Mouse (Mus musculus): ENCODE results near the gene Rem2.
A peak's percentile ranks its signal among the peaks of the same experiment; 100 is the strongest.

Gene Rem2

GRCm38 (mm10) chr14:54443712-54444618 lies 31.9 kb upstream of the Rem2 start:
- DNase-seq (ENCODE audit: low spot score): no peak

GRCm38 (mm10) chr14:54445476-54445875 lies 30.4 kb upstream of the Rem2 start:
- DNase-seq (ENCODE audit: low spot score): no peak

GRCm38 (mm10) chr14:54453566-54453965 lies 22.3 kb upstream of the Rem2 start:
- DNase-seq (ENCODE audit: low spot score): no peak

- DNase-seq (ENCODE audit: low spot score): no peak
These were observed 21.0 kb upstream of the Rem2 start for GRCm38 (mm10) chr14:54454669-54455528.

- no peak for DNase-seq (ENCODE audit: low spot score)
These were observed 17.9 kb upstream of the Rem2 start for GRCm38 (mm10) chr14:54457907-54458569.

GRCm38 (mm10) chr14:54462146-54462545 lies 13.8 kb upstream of the Rem2 start:
- no peak for DNase-seq (ENCODE audit: low spot score)

- DNase-seq (ENCODE audit: low spot score): no peak
These were observed 12.6 kb upstream of the Rem2 start for GRCm38 (mm10) chr14:54463108-54463958.

GRCm38 (mm10) chr14:54463959-54464292 lies 12.0 kb upstream of the Rem2 start, which contains the start of gene Lrp10:
Gene Lrp10, plus strand, starts transcription at chr14:54464137.
- DNase-seq (ENCODE audit: low spot score): peak; percentile 73

GRCm38 (mm10) chr14:54464293-54465005 lies 11.5 kb upstream of the Rem2 start:
- DNase-seq (ENCODE audit: low spot score): peak; percentile 29

- DNase-seq (ENCODE audit: low spot score): no peak
These were observed 4.4 kb upstream of the Rem2 start for GRCm38 (mm10) chr14:54471467-54471866.

- DNase-seq (ENCODE audit: low spot score): no peak
These were observed 3.2 kb upstream of the Rem2 start for GRCm38 (mm10) chr14:54472671-54473070.

GRCm38 (mm10) chr14:54474744-54475143 lies 1.2 kb upstream of the Rem2 start:
- DNase-seq (ENCODE audit: low spot score): no peak

- no peak for DNase-seq (ENCODE audit: low spot score)
These were observed 1.4 kb downstream of the Rem2 start for GRCm38 (mm10) chr14:54477172-54477909.

- DNase-seq (ENCODE audit: low spot score): no peak
These were observed 3.6 kb downstream of the Rem2 start for GRCm38 (mm10) chr14:54479451-54479920.

- DNase-seq (ENCODE audit: low spot score): no peak
These were observed 4.8 kb downstream of the Rem2 start for GRCm38 (mm10) chr14:54480673-54481072.

- DNase-seq (ENCODE audit: low spot score): no peak
These were observed 5.5 kb downstream of the Rem2 start for GRCm38 (mm10) chr14:54481402-54481801.

- no peak for DNase-seq (ENCODE audit: low spot score)
These were observed 6.6 kb downstream of the Rem2 start for GRCm38 (mm10) chr14:54482498-54482897.

- DNase-seq (ENCODE audit: low spot score): no peak
These were observed 10.0 kb downstream of the Rem2 start for GRCm38 (mm10) chr14:54485899-54486298.

GRCm38 (mm10) chr14:54487732-54488131 lies 11.8 kb downstream of the Rem2 start:
- no peak for DNase-seq (ENCODE audit: low spot score)

- DNase-seq (ENCODE audit: low spot score): no peak
These were observed 12.4 kb downstream of the Rem2 start for GRCm38 (mm10) chr14:54488350-54488749.

Measured in ovary, postnatal 10 days (tissue).